Mouse (Mus musculus): ENCODE measurements around the gene Usp53.

DNA sequence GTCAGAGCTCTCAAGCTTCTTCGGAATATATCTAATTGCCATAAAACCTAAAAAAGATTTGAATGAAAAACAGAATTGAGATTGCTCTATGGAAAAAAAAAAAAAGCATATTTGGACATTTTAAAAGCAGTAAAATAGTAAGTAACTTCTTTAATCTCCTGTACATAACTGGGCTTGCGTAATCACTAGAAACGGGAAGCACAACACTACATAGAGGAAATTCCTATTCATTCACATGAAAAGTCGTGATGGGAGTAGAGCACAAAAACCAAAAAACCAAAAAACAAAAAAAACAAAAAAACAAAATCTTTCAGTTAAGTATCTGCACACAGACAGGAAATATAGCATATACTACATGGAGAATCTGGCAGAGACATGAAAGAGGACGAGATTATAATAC lies 20.0 kb downstream of the Usp53 start:
- no peak for TF ChIP-seq CTCF (IDR thresholded peaks at IDR 0.05; ENCODE audit: low read depth, low read length)
- TF ChIP-seq POLR2A (IDR thresholded peaks at IDR 0.05; ENCODE audit: insufficient read depth, low read length): no peak
- TF ChIP-seq EP300 (IDR thresholded peaks at IDR 0.05; ENCODE audit: insufficient read depth, low read depth, low read length): no peak
